Mouse (Mus musculus): ENCODE data around the gene C2cd4b. TPM values are rescaled to one million over a fixed set of nuclear protein-coding genes. Genes with fewer than 3 reads are reported as not detected.

Gene C2cd4b
- polyA plus RNA-seq, 1 experiment from 2014 or later = 0.13 TPM

DNA sequence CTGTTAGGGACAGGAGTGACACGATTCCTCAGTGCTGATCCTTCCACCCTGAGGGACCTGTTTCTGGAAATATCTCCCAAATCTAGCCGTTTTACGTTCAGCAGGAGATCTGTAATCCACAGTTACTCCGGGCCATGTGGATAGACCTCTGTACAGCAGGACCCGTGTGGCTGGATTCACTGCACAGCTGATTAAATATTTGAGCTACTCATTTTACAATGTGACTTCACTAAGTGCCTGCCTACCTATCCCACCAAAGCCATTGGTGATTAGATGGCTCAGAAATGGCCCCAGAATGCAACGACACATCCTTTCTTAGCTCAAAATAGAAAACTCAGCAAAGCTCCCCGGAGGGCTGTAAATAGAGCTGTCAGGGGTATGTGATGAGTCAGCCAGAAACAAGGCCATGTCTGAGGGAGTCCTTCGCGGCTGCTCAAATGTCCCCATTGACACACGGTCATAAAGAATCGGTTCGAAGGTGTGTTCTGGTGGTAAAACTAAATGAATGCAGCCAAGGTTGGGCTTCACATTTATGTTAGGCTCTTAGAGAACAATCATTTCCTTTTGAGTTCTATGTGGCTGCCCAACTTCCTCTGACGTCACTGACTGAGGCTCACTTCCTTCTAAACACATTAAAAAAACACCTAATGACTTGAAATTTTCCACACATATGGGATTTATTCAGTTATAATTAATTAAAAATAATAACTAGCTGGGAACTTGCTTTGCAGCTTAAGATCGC, 40.0 kb downstream of the C2cd4b start:
- no peaks in the 10 kb centered on the region for H3K27me3 ChIP-seq (ENCODE audit: control insufficient read depth, insufficient read depth, low read length)
- no peak overlapping the region for H3K27ac ChIP-seq (ENCODE audit: low read depth, low read length)
- no peak overlapping the region for H3K9ac ChIP-seq (ENCODE audit: low read length)
- no peak overlapping the region for H3K4me3 ChIP-seq (ENCODE audit: low read depth, low read length)
- WGBS = 79% methylated on average over 14 of the region's 14 CpGs
- DNase-seq (ENCODE audit: low spot score) = no peak
- H3K9me3 ChIP-seq (ENCODE audit: control insufficient read depth, low read length) = no peaks in the 10 kb centered on the region
- ATAC-seq (replicated peaks; ENCODE audit: low FRiP score) = no peak
- H3K4me1 ChIP-seq (replicated peaks; ENCODE audit: control insufficient read depth, insufficient read depth, low read length) = no peaks in the 10 kb centered on the region
- H3K4me2 ChIP-seq (ENCODE audit: low read depth, low read length, severe bottlenecking) = no peak overlapping the region
- no peaks in the 10 kb centered on the region for H3K36me3 ChIP-seq (ENCODE audit: control insufficient read depth, insufficient read depth, low read length)

DNA sequence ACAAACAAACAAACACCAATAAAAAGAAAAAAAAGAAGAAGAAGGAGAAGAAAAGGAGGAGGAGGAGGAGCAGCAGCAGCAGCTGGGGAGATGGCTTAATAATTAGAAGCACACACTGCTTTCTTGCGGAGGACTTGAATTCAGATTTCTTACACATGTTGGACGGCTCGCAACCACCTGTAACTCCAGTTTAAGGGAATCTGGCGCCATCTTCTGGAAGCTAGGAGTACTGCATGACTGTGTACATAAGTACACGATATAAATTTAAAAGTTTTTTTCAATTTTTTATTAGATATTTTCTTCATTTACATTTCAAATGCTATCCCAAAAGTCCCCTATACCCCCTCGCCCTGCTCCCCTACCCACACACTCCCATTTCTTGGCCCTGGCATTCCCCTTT, 43.0 kb downstream of the C2cd4b start:
- no peak overlapping the region for H3K27ac ChIP-seq (ENCODE audit: low read depth, low read length)
- H3K4me2 ChIP-seq (ENCODE audit: low read depth, low read length, severe bottlenecking) = no peak overlapping the region
- 28% methylated on average over 6 of the region's 6 CpGs for WGBS
- no peak overlapping the region for H3K9ac ChIP-seq (ENCODE audit: low read length)
- H3K9me3 ChIP-seq (ENCODE audit: control insufficient read depth, low read length) = no peaks in the 10 kb centered on the region
- ATAC-seq (replicated peaks; ENCODE audit: low FRiP score) = no peak
- no peak overlapping the region for H3K4me3 ChIP-seq (ENCODE audit: low read depth, low read length)
- DNase-seq (ENCODE audit: low spot score) = peak; percentile 69
- no peaks in the 10 kb centered on the region for H3K27me3 ChIP-seq (ENCODE audit: control insufficient read depth, insufficient read depth, low read length)
- H3K36me3 ChIP-seq (ENCODE audit: control insufficient read depth, insufficient read depth, low read length) = no peaks in the 10 kb centered on the region
- no peaks in the 10 kb centered on the region for H3K4me1 ChIP-seq (replicated peaks; ENCODE audit: control insufficient read depth, insufficient read depth, low read length)

DNA sequence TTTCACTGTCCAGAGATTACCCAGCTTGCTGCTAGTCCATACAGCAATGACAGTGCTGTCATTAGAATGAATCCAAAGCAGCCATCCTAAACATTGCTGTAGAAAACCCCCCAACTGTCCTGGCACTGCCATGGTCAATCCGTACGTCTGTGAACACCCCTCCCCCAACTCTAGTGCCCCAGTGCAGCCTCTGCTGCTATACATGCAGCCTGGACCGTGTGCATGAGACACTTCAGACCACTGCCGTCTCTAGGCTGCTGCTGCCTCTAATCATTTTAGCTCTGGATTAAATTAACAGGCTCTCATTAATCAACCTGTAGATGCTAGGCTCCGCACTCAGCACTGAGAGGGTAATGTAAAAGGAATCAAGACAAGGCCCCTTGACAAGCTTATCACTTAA, 47.8 kb downstream of the C2cd4b start:
- Histone ChIP-seq H3K4me3 (ENCODE audit: low read depth, low read length) (no peak overlapping the region), H3K9me3 (ENCODE audit: control insufficient read depth, low read length) (no peaks in the 10 kb centered on the region), H3K27ac (ENCODE audit: low read depth, low read length) (no peak overlapping the region), H3K27me3 (ENCODE audit: control insufficient read depth, insufficient read depth, low read length) (no peaks in the 10 kb centered on the region), H3K36me3 (ENCODE audit: control insufficient read depth, insufficient read depth, low read length) (no peaks in the 10 kb centered on the region), H3K9ac (ENCODE audit: low read length) (no peak overlapping the region), H3K4me2 (ENCODE audit: low read depth, low read length, severe bottlenecking) (no peak overlapping the region), H3K4me1 (replicated peaks; ENCODE audit: control insufficient read depth, insufficient read depth, low read length) (no peaks in the 10 kb centered on the region)
- DNase-seq (ENCODE audit: low spot score) (no peak), ATAC-seq (replicated peaks; ENCODE audit: low FRiP score) (no peak)
- WGBS = 82% methylated on average over 5 of the region's 5 CpGs

DNA sequence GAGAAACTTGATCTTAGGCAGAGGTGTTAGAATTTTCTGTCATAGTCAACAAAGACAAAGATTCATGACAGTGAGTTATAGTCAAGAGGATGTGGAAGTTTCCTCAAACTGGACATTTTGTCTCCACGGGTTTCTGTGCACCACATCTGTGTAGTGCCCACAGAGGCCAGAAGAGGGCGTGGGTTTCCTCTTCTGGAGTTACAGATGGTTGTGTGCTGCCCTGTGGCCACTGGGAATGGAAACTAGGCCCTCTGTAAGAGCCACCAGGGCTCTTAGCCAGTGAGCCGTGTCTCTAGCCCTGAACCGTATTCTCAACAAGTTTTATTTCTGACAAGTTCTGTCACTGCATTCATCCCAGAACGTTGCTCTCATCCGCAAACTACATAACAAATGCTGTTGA, 51.3 kb downstream of the C2cd4b start:
- DNase-seq (ENCODE audit: low spot score) (no peak), ATAC-seq (replicated peaks; ENCODE audit: low FRiP score) (no peak)
- Histone ChIP-seq H3K4me3 (ENCODE audit: low read depth, low read length) (no peak overlapping the region), H3K9me3 (ENCODE audit: control insufficient read depth, low read length) (no peaks in the 10 kb centered on the region), H3K27ac (ENCODE audit: low read depth, low read length) (no peak overlapping the region), H3K9ac (ENCODE audit: low read length) (no peak overlapping the region), H3K36me3 (ENCODE audit: control insufficient read depth, insufficient read depth, low read length) (no peaks in the 10 kb centered on the region), H3K27me3 (ENCODE audit: control insufficient read depth, insufficient read depth, low read length) (no peaks in the 10 kb centered on the region), H3K4me1 (replicated peaks; ENCODE audit: control insufficient read depth, insufficient read depth, low read length) (no peaks in the 10 kb centered on the region), H3K4me2 (ENCODE audit: low read depth, low read length, severe bottlenecking) (no peak overlapping the region)
- 66% methylated on average over 6 of the region's 6 CpGs for WGBS

Small RNA genes within 50 kb of the gene (microRNA-seq; reads per million reads assigned to microRNA genes)
- gene Mir7241 (ENCODE audit: insufficient number of aligned reads) (not detected), gene Mir7242 (ENCODE audit: insufficient number of aligned reads) (not detected)

Other genes with a start within 250 kb of the C2cd4b start
- 19.2 and 22.9 TPM in 2 replicates for gene Tln2, start 199.7 kb upstream of the C2cd4b start, polyA plus RNA-seq (2014; fragmentation: Nextera tagmentation; extraction: Ambion mirVana)
- 0.13 and 0.25 TPM in 2 replicates for gene C2cd4a, start 72.9 kb downstream of the C2cd4b start, polyA plus RNA-seq (2014; fragmentation: Nextera tagmentation; extraction: Ambion mirVana)
- gene Vps13c, start 81.0 kb downstream of the C2cd4b start, polyA plus RNA-seq (2014; fragmentation: Nextera tagmentation; extraction: Ambion mirVana) = 5.6 and 7.1 TPM in 2 replicates

Measured in forebrain, embryonic 11.5 days (tissue).